Mouse (Mus musculus) erythroid progenitor cell, adult 5-6 weeks (primary cell): ENCODE data around the gene Sema7a. TPM values are rescaled to one million over a fixed set of nuclear protein-coding genes. Genes with fewer than 3 reads are reported as not detected.

Experiments
- ATAC-seq: replicated peaks from 2 replicates; pipeline ENCODE4 v1.8.0; 2016; ENCODE audit warnings: moderate number of reproducible peaks, mild to moderate bottlenecking, moderate TSS enrichment, inconsistent platforms; ENCODE audit not compliant: poor library complexity, low FRiP score, severe bottlenecking
- total RNA-seq, 2 experiments: library from RNA; stranded (forward) in 1 of 2; stranded (reverse) in 1 of 2; fragments of 150-400 nt in 1 of 2; fragments of 186-747, 209-891 nt in 1 of 2; gene quantifications; 2 replicates each; pipeline versions ENCODE4 v1.2.3 to v1.2.4; 2015 to 2017; ENCODE audit warnings: low replicate concordance in 2 of 2

Gene Sema7a
- total RNA-seq, 2 experiments from 2014 or later = 0.42 TPM; not detected in 1

- no peak for ATAC-seq
Measured at GRCm38 (mm10) chr9:57937651-57938050, 2.3 kb upstream of the Sema7a start.

GRCm38 (mm10) chr9:57938225-57939055 is 1.5 kb upstream of the Sema7a start:
- ATAC-seq = no peak

DNA sequence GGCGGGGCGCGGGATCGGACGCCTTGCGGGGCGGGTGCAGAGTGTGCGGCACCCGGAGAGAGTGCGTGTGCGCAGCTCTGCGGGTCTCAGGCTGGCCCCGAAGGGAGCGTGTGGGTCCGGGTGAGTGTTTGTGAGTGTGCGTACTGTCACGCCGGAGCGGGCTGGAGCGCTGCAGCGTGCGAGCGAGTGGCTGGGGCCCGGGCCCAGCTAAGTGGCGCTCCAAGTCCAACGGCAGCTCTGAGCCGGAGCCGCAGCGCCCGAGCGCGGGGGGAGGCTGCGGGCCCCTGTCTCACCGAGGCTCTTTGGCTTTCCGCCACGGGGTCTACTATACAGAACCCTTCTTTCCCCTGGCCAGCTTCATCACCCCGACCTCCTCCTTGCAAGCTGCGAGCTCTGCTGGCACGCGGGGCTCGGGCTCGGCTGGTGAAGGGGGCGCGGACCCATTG is 460 bp downstream of the Sema7a start:
- no peak for ATAC-seq

DNA sequence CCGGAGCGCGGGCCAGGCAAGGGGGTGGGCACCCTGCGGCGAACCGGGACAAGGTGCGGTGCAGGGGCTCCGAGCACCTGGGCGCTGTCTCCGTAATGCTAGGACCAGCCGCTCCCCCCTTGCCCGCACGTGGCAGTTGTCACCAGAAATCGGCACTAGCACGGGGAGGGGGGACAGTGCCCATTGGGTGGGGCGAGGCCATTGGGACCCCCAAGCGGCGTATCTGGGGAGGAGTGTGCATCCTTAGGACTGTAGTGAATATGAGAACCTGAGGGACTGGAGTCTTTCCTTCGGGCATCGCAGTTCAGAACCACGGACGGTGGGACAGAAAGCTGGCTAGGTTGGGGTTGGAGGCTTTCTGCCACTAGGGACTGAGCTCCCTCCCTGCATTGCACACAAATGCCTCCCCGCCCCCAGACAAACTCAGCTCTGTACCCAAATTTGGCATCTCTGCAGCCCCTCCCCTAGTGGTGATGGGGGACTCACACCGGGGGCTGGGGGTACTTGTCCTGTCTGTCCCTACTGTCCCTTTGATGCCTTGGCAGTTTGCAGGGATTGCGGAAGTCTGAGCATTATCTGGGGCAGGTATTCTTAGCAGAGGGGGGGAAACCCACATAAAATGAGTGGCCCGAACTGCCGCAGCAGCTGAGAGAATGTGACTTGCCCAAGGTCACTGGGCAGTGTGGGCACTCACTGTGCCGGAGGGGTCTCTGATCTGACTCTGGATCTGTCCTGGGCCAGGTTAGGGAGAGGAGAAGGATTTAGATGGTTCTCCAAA is 1.1 kb downstream of the Sema7a start:
- ATAC-seq = no peak

GRCm38 (mm10) chr9:57942039-57942438 is 2.1 kb downstream of the Sema7a start:
- ATAC-seq = no peak

- no peak for ATAC-seq
Measured at GRCm38 (mm10) chr9:57943067-57943466, 3.2 kb downstream of the Sema7a start.

DNA sequence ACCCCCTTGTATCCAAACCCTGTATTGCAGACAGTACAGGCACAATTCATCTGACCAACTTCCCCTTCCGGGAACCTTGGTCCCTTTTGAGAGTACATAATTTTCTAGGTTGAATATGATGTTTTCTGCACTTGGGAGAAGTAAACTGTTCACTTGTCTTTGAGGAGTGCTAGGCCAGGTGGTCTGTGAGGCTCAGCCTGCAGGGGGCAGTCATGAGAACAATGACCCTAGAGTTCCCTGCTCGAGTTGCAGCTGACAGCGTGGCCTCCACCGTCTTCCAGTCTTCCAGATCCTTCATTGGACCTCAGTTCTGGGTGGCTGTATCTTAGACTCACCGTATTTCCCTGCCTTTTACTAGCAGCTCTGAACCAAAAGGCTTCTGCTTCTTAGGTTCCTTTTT is 4.7 kb downstream of the Sema7a start:
- ATAC-seq = no peak

- ATAC-seq = no peak
Measured at GRCm38 (mm10) chr9:57945771-57946616, 6.1 kb downstream of the Sema7a start.

- ATAC-seq = no peak
Measured at GRCm38 (mm10) chr9:57947381-57948030, 7.6 kb downstream of the Sema7a start.

DNA sequence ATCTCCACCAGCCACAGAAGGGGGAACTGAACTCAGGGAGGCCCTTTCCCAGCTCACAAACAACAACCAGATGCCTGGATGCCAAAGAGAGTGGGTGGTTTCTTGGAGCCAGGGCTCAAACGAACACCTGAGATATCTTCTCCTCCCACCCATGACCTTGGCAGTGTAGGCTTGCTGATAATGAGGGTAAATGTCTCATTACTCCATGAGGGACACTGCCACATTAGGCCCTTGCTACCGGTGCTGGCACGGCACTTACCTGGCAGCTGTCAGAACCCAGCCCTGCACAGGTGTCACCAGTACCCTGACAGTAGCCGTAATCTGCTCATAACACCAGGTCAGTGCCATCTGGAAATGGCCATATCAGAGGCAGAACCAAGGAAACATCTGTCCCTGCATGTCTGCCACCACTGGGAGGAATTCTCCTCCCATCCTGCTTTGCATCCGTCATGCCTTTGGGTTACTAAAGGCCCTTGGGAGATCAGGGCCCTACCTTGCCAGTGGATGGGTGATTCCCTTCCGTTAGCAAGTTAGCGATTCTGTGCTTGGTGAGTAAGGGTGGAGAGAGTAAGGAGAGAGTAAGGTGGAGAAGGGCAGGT is 8.5 kb downstream of the Sema7a start:
- ATAC-seq = no peak

DNA sequence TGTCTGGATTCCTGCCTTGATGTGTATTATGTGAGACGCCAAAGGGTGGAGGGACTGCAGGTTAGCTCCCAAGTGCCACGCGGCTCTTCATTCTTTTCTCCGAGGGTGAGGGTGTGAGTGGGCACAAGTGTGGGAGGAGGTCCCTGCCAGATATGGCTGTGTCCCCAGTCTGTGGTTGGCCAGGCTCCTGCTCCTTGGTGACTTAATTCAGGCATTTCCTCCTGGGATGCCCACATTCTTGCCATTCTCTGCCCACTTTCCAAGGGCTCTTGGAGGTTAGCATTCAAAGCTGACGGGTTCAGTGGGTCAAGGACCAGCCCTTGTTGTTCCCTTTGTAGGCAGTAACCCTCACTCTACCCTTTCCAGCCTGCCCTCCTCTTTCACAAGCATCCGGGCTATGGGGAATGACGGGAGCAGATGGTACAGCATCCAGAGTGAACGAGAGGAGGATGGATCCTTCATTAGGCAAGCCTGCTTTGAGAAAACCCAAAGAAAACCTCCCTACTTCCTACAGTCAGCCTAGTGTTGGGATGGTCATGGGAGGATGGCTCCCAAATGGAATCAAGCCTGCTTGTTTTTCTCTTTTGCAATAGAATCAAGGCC is 9.3 kb downstream of the Sema7a start:
- no peak for ATAC-seq

DNA sequence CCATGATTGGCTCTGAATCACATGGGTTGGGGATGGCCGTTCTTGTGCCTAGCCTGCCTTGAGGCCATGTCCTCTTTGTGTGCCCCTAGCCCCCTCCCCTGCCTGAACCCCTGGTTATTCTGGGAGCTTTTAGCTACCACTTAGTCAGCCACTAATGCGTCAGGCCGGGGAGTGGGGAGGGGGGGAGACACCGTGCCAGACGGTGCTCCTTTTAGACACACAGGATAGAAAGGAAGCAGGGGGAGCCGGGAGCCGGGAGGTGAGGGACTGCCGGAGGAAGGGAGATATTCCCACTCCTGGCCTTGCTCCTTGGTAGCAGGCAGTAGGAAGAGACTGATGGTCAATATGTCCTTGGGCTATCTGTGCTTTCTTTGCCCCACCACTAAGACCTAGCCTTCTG is 10.0 kb downstream of the Sema7a start:
- ATAC-seq = no peak

DNA sequence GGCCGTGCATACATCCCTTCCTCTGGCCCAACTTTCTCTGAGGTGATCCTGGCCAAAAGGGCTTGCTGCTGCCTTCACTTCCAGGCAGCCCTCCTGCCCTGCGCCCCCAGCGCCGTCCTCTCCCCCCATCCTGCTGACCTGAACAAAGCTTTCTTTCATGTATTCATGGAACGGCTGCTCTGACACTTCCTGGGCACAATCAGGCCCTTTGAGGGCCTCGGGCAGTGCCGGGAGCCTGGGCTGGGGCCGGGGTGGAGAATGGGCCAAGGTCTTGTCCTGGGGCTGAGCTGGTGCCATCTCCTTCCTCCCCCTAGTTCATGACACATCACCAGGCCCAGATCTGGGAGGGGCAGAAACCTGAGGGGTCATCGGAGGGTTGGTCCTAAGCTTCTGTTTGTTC is 10.6 kb downstream of the Sema7a start:
- no peak for ATAC-seq

DNA sequence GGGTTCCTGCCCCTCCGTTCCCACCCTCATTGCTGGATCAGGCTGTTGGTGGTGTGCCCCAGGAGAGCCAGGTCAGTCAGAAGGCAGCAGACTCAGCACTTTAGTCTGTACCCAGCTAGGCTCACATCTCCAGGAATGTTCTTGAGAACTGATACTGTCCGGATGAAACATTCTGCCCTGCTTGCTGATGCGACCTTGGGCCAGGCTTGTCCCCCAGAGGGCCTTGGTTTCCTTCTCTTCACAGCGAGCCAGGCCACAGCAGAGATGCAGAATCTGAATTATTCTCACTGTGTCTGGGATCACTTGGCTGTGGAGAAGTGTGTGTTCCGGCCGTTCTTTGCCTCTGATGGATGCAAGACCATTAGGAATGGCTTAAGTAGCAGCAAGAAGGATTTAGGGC is 12.1 kb downstream of the Sema7a start:
- no peak for ATAC-seq

- no peak for ATAC-seq
Measured at GRCm38 (mm10) chr9:57954962-57955744, 15.2 kb downstream of the Sema7a start.

- no peak for ATAC-seq
Measured at GRCm38 (mm10) chr9:57955764-57956163, 15.9 kb downstream of the Sema7a start.

- no peak for ATAC-seq
Measured at GRCm38 (mm10) chr9:57956196-57956837, 16.4 kb downstream of the Sema7a start.

DNA sequence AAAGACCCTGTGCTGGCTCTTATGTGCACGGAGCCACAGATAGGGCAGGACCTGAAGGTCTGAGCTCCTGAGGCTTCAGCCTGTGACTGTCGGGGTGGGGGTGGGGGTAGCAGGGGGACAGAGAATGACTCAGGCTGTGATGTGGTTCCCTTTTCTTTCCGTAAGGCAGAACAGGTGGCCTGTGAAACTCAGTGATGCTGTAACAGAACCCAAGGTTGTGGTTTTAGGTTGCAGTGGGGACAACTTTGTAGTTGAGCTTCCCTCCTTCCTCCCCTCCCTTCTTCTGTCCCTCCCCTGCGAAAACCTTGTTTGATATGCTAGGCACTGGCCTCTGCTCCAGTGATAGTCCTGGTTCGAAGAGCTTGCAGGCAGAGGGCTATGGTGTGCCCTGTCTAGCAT is 16.9 kb downstream of the Sema7a start:
- ATAC-seq = no peak
